Mouse (Mus musculus) urinary bladder, postnatal 0 days (tissue): ENCODE results near the gene Trappc1. TPM values are rescaled to one million over a fixed set of nuclear protein-coding genes. Genes with fewer than 3 reads are reported as not detected.

ENCODE experiments used
- polyA plus RNA-seq: library from polyadenylated mRNA; unstranded; fragments of >200 nt; fragmentation: Nextera tagmentation; extraction: Ambion mirVana; gene quantifications from 2 replicates; pipeline ENCODE4 v1.2.1, GENCODE M21; 2015

Gene Trappc1
- 114 and 128 TPM in 2 replicates for polyA plus RNA-seq

DNA sequence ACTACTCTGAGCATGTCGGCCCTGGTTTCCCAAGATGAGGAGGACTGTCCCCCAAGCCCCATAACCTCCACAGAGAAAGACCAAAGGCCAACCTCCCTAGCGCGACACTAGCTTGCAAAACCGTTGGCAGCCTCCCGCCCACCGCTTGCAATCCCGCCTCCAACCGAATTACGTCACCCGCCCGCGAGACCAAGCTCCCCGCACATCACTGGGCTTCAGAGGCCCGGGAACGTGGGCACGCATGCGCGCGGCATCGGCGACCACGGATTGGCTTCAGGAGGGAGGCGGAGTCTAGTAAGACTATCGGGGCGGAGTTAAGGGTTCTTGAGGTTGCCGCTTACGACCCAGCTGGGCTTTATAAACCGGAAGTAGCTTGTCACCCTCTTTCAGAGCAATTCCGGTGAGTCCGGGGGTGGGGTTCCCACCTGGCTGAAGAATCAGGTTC lies at the start of gene Trappc1, which contains the start of gene Cntrob:
Gene Trappc1 (plus strand): TSS at position 314 of the 445 bp plus-strand sequence.
Gene Cntrob (minus strand): TSS at position 109 of the 445 bp plus-strand sequence.

DNA sequence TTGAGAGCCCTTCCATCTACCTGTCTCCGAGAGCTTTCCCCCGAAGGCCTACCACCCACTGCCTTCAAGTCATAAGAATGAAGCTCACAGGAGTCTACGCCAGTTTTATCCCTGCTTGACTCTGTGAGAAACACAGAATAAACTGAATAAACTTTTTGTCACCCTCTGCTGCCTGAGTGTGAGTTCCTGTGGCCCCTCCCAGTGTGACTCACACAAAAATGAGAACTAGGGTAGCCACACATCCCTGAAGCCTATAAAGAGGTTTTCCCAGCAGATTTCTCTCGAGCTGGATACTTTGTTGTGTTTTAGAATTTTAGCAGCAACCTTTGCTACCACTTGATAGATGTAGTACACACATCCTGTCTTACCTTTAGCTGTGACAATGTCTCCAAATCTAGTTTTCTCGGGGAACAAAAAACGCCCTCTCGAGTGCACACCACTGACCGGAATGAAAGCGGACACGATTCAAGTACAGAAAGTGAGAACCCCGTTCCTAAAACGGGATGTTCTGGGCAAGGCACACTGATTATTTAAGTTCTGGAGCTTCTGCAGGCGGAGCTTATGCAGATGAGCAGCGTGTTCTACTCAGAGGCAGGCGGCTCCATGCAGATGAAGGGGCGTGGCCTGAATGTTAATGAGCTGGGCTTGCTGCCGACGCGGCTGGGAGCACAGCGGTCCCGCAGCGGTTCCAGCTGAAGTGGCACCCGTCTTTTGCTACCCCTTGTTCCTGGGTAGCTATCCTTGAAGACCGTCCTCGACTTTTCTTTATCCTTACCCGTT lies 2.0 kb downstream of the Trappc1 start, which contains the start of gene Kcnab3:
Gene Kcnab3 (plus strand): TSS at position 631 of the 780 bp plus-strand sequence.

DNA sequence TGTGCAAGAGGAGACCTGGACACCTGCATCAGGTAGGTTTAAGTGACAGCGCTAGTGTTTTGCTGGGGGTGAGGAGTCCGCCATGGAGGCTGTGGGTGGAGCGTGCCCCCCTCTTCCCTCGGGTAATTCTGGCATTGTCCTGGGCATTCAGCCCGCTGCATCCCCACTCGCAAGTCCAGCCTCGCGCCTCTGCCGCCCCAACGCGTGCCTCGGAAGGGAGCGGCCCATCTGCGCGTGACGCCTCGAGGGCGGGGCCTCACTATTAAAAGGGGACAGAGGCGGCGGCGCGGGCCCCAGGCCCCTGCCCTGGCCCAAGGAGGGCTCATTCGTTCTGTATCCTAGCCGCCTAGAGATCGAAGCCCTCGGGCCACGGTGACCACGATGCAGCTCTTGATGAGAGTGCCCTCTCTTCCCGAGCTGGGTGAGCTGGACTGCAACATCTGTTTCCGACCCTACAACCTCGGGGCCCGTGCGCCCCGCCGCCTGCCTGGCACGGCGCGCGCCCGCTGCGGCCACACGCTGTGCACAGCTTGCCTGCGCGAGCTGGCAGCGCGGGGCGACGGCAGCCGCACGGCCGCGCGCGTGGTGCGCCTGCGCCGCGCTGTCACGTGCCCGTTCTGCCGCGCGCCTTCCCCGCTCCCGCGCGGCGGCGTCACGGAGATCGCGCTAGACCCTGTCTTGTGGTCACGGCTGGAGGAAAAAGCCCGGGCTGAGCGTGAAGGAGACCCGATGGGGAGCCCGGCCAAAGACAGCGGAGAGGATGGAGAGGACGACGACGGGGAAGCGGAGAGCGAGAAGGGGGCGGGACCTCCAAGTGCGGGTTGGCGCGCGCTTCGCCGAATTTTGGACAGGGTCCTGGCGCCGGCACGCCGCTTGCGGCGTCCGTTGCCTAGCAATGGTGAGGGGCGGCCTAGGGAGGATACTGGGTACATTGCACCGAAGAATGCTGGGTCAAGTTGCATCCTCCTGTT lies 16.7 kb downstream of the Trappc1 start, which contains the start of gene Rnf227:
Gene Rnf227 (plus strand): TSS at position 301 of the 971 bp plus-strand sequence.

DNA sequence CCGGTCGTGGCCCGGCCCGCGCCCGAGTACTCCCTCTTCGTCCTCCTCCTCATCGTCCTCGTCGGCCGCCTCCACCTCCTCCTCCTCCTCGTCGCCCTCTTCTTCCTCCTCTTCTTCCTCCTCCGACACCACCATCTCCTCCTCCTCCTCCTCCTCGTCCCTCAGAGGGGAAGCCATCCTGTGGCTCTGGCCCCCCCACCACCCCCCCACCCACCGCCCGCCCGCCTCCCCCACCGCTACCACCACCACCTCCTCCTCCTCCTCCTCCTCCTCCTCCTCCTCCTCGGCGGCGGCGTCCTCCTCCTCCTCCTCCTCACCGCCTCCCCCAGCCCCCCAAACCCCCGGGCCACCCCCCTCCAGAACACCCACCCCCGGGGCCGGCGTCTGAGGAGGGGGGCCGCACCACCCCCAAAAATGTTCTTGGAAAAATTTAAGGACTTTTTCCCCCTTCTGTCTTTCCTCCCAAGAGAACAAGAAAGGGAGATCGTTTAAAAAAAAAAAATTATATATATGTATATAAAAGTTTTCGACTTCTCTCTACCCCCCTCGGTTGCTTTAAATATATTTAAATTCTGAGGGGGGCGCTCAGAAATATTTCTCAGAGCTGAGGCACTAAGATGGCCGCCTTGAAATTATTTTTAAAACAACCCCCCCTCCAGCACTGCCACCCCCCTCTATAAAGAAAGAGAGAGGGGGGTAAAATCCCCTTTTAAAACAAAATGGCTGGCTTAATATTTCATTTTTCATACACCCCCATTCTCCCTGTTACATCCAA lies 45.6 kb downstream of the Trappc1 start, which contains the start of gene Chd3:
Gene Chd3 (minus strand): TSS at position 192 of the 775 bp plus-strand sequence.

Other genes with a start within 250 kb of the Trappc1 start
- gene Vamp2, start 235.5 kb upstream of the Trappc1 start, polyA plus RNA-seq, result 48.6 and 55.5 TPM in 2 replicates
- gene Per1, start 228.8 kb upstream of the Trappc1 start, polyA plus RNA-seq, result 14.4 and 17.4 TPM in 2 replicates
- gene Hes7, start 203.6 kb upstream of the Trappc1 start, polyA plus RNA-seq, result 0.11 and 0.26 TPM in 2 replicates
- 0.45 and 0.59 TPM in 2 replicates for gene 9130213A22Rik, start 201.4 kb upstream of the Trappc1 start, polyA plus RNA-seq
- 8.5 and 10.1 TPM in 2 replicates for gene Aloxe3, start 198.1 kb upstream of the Trappc1 start, polyA plus RNA-seq
- gene Alox12b, start 167.0 kb upstream of the Trappc1 start, polyA plus RNA-seq, result 0.05 and 0.11 TPM in 2 replicates
- gene Alox8, start 126.1 kb upstream of the Trappc1 start, polyA plus RNA-seq, result not detected in 2 replicates
- 0.05 TPM in 2 replicates for gene Gucy2e, start 86.9 kb upstream of the Trappc1 start, polyA plus RNA-seq
- gene Cntrob, start 205 bp upstream of the Trappc1 start, polyA plus RNA-seq, result 5.5 and 7.2 TPM in 2 replicates
- gene Kcnab3, start 2.3 kb downstream of the Trappc1 start, polyA plus RNA-seq, result 0.68 and 0.81 TPM in 2 replicates
- 5.8 and 6.4 TPM in 2 replicates for gene Rnf227, start 16.5 kb downstream of the Trappc1 start, polyA plus RNA-seq
- gene Chd3, start 45.4 kb downstream of the Trappc1 start, polyA plus RNA-seq, result 31.5 and 32.5 TPM in 2 replicates
- gene Naa38, start 71.5 kb downstream of the Trappc1 start, polyA plus RNA-seq, result 157 and 160 TPM in 2 replicates
- 15.0 and 16.0 TPM in 2 replicates for gene Cyb5d1, start 71.7 kb downstream of the Trappc1 start, polyA plus RNA-seq
- 19.0 and 19.9 TPM in 2 replicates for gene Tmem88, start 74.3 kb downstream of the Trappc1 start, polyA plus RNA-seq
- 11.5 and 13.3 TPM in 2 replicates for gene Kdm6b, start 89.7 kb downstream of the Trappc1 start, polyA plus RNA-seq
- 0.13 and 0.16 TPM in 2 replicates for gene Dnah2, start 225.1 kb downstream of the Trappc1 start, polyA plus RNA-seq
- gene Efnb3, start 236.2 kb downstream of the Trappc1 start, polyA plus RNA-seq, result 3.4 and 3.7 TPM in 2 replicates